ENCODE assay signal across 8 mouse cellular contexts in genomic region chr5:113771213-113772162, GRCm38 (mm10). TPM values are rescaled to one million over a fixed set of nuclear protein-coding genes. Genes with fewer than 3 reads are reported as not detected.
DNase-seq lines count a peak whose midpoint lies in the region; ATAC-seq lines count a peak whose summit lies in the region.

No protein-coding gene starts in this region.

- peak overlapping the region; percentile 99 for H3K4me2 ChIP-seq in heart, embryonic 13.5 days
- peak overlapping the region; percentile 77 for H3K4me2 ChIP-seq in liver, embryonic 12.5 days
- peak overlapping the region; percentile 91 for H3K4me2 ChIP-seq in stomach, embryonic 15.5 days

- H3K4me1 ChIP-seq in brown adipose tissue, adult 24 weeks (ENCODE audit: control insufficient read depth, insufficient read depth, insufficient read length, low read length) = peaks cover 5% of the 10 kb centered on the region; the same call in 1 of the 2 replicates
- peaks cover 32% of the 10 kb centered on the region for H3K4me1 ChIP-seq in heart, embryonic 13.5 days
- H3K4me1 ChIP-seq in liver, embryonic 12.5 days = peaks cover 47% of the 10 kb centered on the region
- H3K4me1 ChIP-seq in stomach, embryonic 15.5 days = peaks cover 20% of the 10 kb centered on the region

- H3K36me3 ChIP-seq in heart, embryonic 13.5 days = peaks cover 53% of the 10 kb centered on the region
- peaks cover 57% of the 10 kb centered on the region for H3K36me3 ChIP-seq in liver, embryonic 12.5 days
- H3K36me3 ChIP-seq in stomach, embryonic 15.5 days = peaks cover 24% of the 10 kb centered on the region

- peak; percentile 72 for ATAC-seq in CD4-positive, CD25-positive, alpha-beta regulatory T cell, adult 4 months
- peak; percentile 71 for ATAC-seq in heart, embryonic 13.5 days (ENCODE audit: extremely low read depth, insufficient number of reproducible peaks, low FRiP score, low TSS enrichment)
- ATAC-seq in liver, embryonic 12.5 days = peak; percentile 78
- ATAC-seq in stomach, embryonic 15.5 days (ENCODE audit: insufficient read depth, low FRiP score, low read depth) = peak; percentile 73

- peak overlapping the region; percentile 94 for H3K9ac ChIP-seq in heart, embryonic 13.5 days
- H3K9ac ChIP-seq in liver, embryonic 12.5 days = peak overlapping the region; percentile 92
- peak overlapping the region; percentile 92 for H3K9ac ChIP-seq in stomach, embryonic 15.5 days

- H3K9me3 ChIP-seq in heart, embryonic 13.5 days = no peaks in the 10 kb centered on the region
- no peaks in the 10 kb centered on the region for H3K9me3 ChIP-seq in liver, embryonic 12.5 days (replicated peaks)
- H3K9me3 ChIP-seq in stomach, embryonic 15.5 days = no peaks in the 10 kb centered on the region

- no peaks in the 10 kb centered on the region for H3K27me3 ChIP-seq in heart, embryonic 13.5 days (replicated peaks)
- no peaks in the 10 kb centered on the region for H3K27me3 ChIP-seq in liver, embryonic 12.5 days (replicated peaks)
- H3K27me3 ChIP-seq in stomach, embryonic 15.5 days (replicated peaks) = no peaks in the 10 kb centered on the region

- DNase-seq in fat pad, adult 2 months (ENCODE audit: extremely low read depth, low read depth, low spot score) = peak; percentile 28
- peak; percentile 91 for DNase-seq in kidney, postnatal 10 days
- peak; percentile 89 to 91 for DNase-seq in natural killer cell, adult 2 months (ENCODE audit: low spot score in 2 of 2)

- H3K27ac ChIP-seq in brown adipose tissue, adult 24 weeks (replicated peaks; ENCODE audit: low read depth, low read length) = peak overlapping the region; percentile 99
- peak overlapping the region; percentile 94 for H3K27ac ChIP-seq in heart, embryonic 13.5 days (replicated peaks)
- H3K27ac ChIP-seq in liver, embryonic 12.5 days = peak overlapping the region; percentile 91
- H3K27ac ChIP-seq in stomach, embryonic 15.5 days = peak overlapping the region; percentile 99

- WGBS in heart, embryonic 13.5 days = under 1% methylated on average over 94 of the region's 97 CpGs
- WGBS in liver, embryonic 12.5 days (ENCODE audit: insufficient replicate concordance) = under 1% methylated on average over 91 of the region's 97 CpGs
- under 1% methylated on average over 96 of the region's 97 CpGs for WGBS in stomach, embryonic 15.5 days

- peak overlapping the region; percentile 93 for H3K4me3 ChIP-seq in brown adipose tissue, adult 24 weeks (ENCODE audit: insufficient read depth, low read depth, low read length)
- peak overlapping the region; percentile 100 for H3K4me3 ChIP-seq in heart, embryonic 13.5 days
- peak overlapping the region; percentile 98 for H3K4me3 ChIP-seq in liver, embryonic 12.5 days
- peak overlapping the region; percentile 100 for H3K4me3 ChIP-seq in stomach, embryonic 15.5 days (replicated peaks)

RNA-seq across cellular contexts. Expression of gene Sart3, which starts 0.8 kb away (rescaled TPM):
- 10 to 100 TPM; 13.6 to 15.4 TPM for polyA plus RNA-seq in CD4-positive, CD25-positive, alpha-beta regulatory T cell, adult 4 months (2017; shearing (Covaris generic))
- polyA plus RNA-seq in brown adipose tissue, adult 24 weeks (2012; ENCODE audit: insufficient read depth, insufficient read length, missing spikeins) = 5.9 and 11.4 TPM in 2 replicates
- 32.0 and 34.5 TPM in 2 replicates for polyA plus RNA-seq in heart, embryonic 13.5 days (2015; fragmentation: Nextera tagmentation; extraction: Ambion mirVana)
- 39.9 and 40.4 TPM in 2 replicates for polyA plus RNA-seq in liver, embryonic 12.5 days (2016; fragmentation: Nextera tagmentation; extraction: Ambion mirVana)
- polyA plus RNA-seq in stomach, embryonic 15.5 days (2015; fragmentation: Nextera tagmentation; extraction: Ambion mirVana) = 43.5 and 45.8 TPM in 2 replicates

RNA-seq across cellular contexts. Expression of gene Iscu, which starts 1.1 kb away (rescaled TPM):
- polyA plus RNA-seq in CD4-positive, CD25-positive, alpha-beta regulatory T cell, adult 4 months (2017; shearing (Covaris generic)) = 10 to 100 TPM in 1 of 2 experiments, 1 to 10 TPM in 1; 7.1 to 10.8 TPM
- 426 and 447 TPM in 2 replicates for polyA plus RNA-seq in brown adipose tissue, adult 24 weeks (2012; ENCODE audit: insufficient read depth, insufficient read length, missing spikeins)
- polyA plus RNA-seq in heart, embryonic 13.5 days (2015; fragmentation: Nextera tagmentation; extraction: Ambion mirVana) = 99.6 and 102 TPM in 2 replicates
- 109 and 112 TPM in 2 replicates for polyA plus RNA-seq in liver, embryonic 12.5 days (2016; fragmentation: Nextera tagmentation; extraction: Ambion mirVana)
- 111 and 112 TPM in 2 replicates for polyA plus RNA-seq in stomach, embryonic 15.5 days (2015; fragmentation: Nextera tagmentation; extraction: Ambion mirVana)

RNA-seq across cellular contexts. Expression of gene Tmem119, which starts 28.8 kb away (rescaled TPM):
- not detected for polyA plus RNA-seq in CD4-positive, CD25-positive, alpha-beta regulatory T cell, adult 4 months (2017; shearing (Covaris generic))
- 0.83 and 1.5 TPM in 2 replicates for polyA plus RNA-seq in brown adipose tissue, adult 24 weeks (2012; ENCODE audit: insufficient read depth, insufficient read length, missing spikeins)
- polyA plus RNA-seq in heart, embryonic 13.5 days (2015; fragmentation: Nextera tagmentation; extraction: Ambion mirVana) = 13.3 and 15.8 TPM in 2 replicates
- 7.2 and 9.8 TPM in 2 replicates for polyA plus RNA-seq in liver, embryonic 12.5 days (2016; fragmentation: Nextera tagmentation; extraction: Ambion mirVana)
- 60.6 and 64.4 TPM in 2 replicates for polyA plus RNA-seq in stomach, embryonic 15.5 days (2015; fragmentation: Nextera tagmentation; extraction: Ambion mirVana)

RNA-seq across cellular contexts. Expression of gene Ficd, which starts 35.9 kb away (rescaled TPM):
- 1 to 10 TPM; 3.9 to 8.6 TPM for polyA plus RNA-seq in CD4-positive, CD25-positive, alpha-beta regulatory T cell, adult 4 months (2017; shearing (Covaris generic))
- polyA plus RNA-seq in brown adipose tissue, adult 24 weeks (2012; ENCODE audit: insufficient read depth, insufficient read length, missing spikeins) = 4.2 and 4.4 TPM in 2 replicates
- 5.0 TPM in 2 replicates for polyA plus RNA-seq in heart, embryonic 13.5 days (2015; fragmentation: Nextera tagmentation; extraction: Ambion mirVana)
- polyA plus RNA-seq in liver, embryonic 12.5 days (2016; fragmentation: Nextera tagmentation; extraction: Ambion mirVana) = 2.9 and 3.3 TPM in 2 replicates
- polyA plus RNA-seq in stomach, embryonic 15.5 days (2015; fragmentation: Nextera tagmentation; extraction: Ambion mirVana) = 7.1 and 7.6 TPM in 2 replicates

RNA-seq across cellular contexts. Expression of gene 1700069L16Rik, which starts 46.9 kb away (rescaled TPM):
- not detected for polyA plus RNA-seq in CD4-positive, CD25-positive, alpha-beta regulatory T cell, adult 4 months (2017; shearing (Covaris generic))
- polyA plus RNA-seq in brown adipose tissue, adult 24 weeks (2012; ENCODE audit: insufficient read depth, insufficient read length, missing spikeins) = not detected in 2 replicates
- not detected in 2 replicates for polyA plus RNA-seq in heart, embryonic 13.5 days (2015; fragmentation: Nextera tagmentation; extraction: Ambion mirVana)
- polyA plus RNA-seq in liver, embryonic 12.5 days (2016; fragmentation: Nextera tagmentation; extraction: Ambion mirVana) = not detected in 2 replicates
- polyA plus RNA-seq in stomach, embryonic 15.5 days (2015; fragmentation: Nextera tagmentation; extraction: Ambion mirVana) = not detected in 2 replicates

Comparison
In these comparisons a context has a peak if more than half of its experiments do, and no peak if none do; other contexts are left out.
1. Peak in every context shown above with its lines: DNase-seq, ATAC-seq, H3K4me3 ChIP-seq and H3K27ac ChIP-seq.
2. DNase-seq: peak in every context shown above with its lines; median percentile 91 in kidney, postnatal 10 days; 90 in natural killer cell, adult 2 months; 28 in fat pad, adult 2 months.